Mouse (Mus musculus) bone marrow, adult 2 months (tissue): ENCODE measurements around the gene Prss32.

Source experiments
- CTCF ChIP-seq: fragments of 200-500 bp; IDR thresholded peaks from 2 replicates; pipeline ENCODE4 v1.5.1; 2011; ENCODE audit warnings: low read length, control low read depth; ENCODE audit not compliant: control insufficient read depth, insufficient read depth
- POLR2A ChIP-seq: fragments of 200-500 bp; IDR thresholded peaks from 2 replicates; pipeline ENCODE4 v1.6.1; 2011; ENCODE audit warnings: low read depth, mild to moderate bottlenecking, control low read depth, low read length, borderline replicate concordance; ENCODE audit not compliant: control insufficient read depth

GRCm38 (mm10) chr17:23877166-23877565 is 33.5 kb downstream of the Prss32 start:
- no peak for TF ChIP-seq POLR2A
- no peak for TF ChIP-seq CTCF
